Mouse (Mus musculus): ENCODE measurements around the gene Prdx2.

- no peak for TF ChIP-seq POLR2A (IDR thresholded peaks at IDR 0.05; ENCODE audit: control insufficient read depth, extremely low read depth, insufficient read depth, low read length, poor library complexity)
- TF ChIP-seq CTCF (IDR thresholded peaks at IDR 0.05; ENCODE audit: borderline replicate concordance, control insufficient read depth, extremely low read depth, insufficient read depth, low read length, poor library complexity): no peak
Measured at GRCm38 (mm10) chr8:84949753-84950152, 19.6 kb upstream of the Prdx2 start.

All from thymus, adult 2 months (tissue).